Mouse (Mus musculus) gastrocnemius, adult 2 months (tissue): ENCODE measurements around the gene Ptprt. TPM values are rescaled to one million over a fixed set of nuclear protein-coding genes. Genes with fewer than 3 reads are reported as not detected.

Experiments used
- DNase-seq: peaks from one replicate; pipeline ENCODE4 v3.0.0; 2022
- H3K27ac ChIP-seq: fragments of 200-600 bp; 2 replicates; pipeline ENCODE4 v1.8.1; 2022; ENCODE audit warnings: mild to moderate bottlenecking
- H3K4me3 ChIP-seq: fragments of 200-600 bp; 2 replicates; pipeline ENCODE4 v1.8.1; 2022; ENCODE audit warnings: mild to moderate bottlenecking, moderate library complexity
- CTCF ChIP-seq: fragments of 200-600 bp; IDR thresholded peaks from 2 replicates; pipeline ENCODE4 v1.8.1; 2022; ENCODE audit warnings: antibody characterized with exemption, mild to moderate bottlenecking, moderate library complexity
- intact Hi-C: fragments of 180-260 bp; cut with DNase I; formaldehyde crosslinking; loops from one replicate; pipeline ENCODE4 v1.15.1; 2025
- total RNA-seq, 2 experiments: library from RNA; stranded (reverse); gene quantifications; 2 replicates each; pipeline ENCODE4 v1.2.3; 2021

Ptprt gene
- total RNA-seq, 2 experiments from 2014 or later, result 0.18 to 0.92 TPM

DNA sequence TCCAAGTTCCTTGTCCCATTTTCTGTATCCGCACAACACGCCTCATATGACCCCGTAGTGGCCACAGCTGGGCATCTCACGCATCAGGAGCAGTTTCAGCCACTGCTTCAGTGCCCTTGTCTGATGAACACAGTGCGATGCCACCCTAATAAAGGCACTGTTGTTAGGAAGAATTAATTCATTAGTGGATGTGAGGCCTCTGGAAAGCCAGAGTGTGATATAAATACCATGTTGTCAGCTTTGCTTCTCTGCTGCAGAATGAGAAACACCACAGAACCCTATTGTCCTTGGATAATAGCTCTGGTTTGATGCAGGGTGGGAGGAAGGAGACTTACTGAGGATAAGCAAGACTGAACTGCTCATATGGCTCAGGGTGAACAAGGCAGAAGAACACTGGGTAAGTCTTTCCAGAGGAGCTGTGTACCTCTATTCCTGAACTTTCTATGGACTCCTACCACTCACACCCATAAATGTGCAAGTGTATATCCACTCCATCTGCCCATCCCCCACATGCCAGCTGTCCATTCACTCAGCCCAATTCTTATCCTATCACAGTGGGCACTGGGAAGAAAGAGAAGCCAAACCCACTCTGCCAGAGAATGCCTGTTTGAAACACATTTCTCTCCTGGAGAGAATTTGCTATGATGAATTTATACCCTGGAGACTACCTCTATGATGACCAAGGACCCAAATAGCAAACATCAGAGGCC, 582.2 kb downstream of the Ptprt start:
- Histone ChIP-seq H3K4me3 (no peak overlapping the region), H3K27ac (no peak overlapping the region)
- intact Hi-C loops, result no loop called here
- no peak for DNase-seq
- no peak for TF ChIP-seq CTCF

DNA sequence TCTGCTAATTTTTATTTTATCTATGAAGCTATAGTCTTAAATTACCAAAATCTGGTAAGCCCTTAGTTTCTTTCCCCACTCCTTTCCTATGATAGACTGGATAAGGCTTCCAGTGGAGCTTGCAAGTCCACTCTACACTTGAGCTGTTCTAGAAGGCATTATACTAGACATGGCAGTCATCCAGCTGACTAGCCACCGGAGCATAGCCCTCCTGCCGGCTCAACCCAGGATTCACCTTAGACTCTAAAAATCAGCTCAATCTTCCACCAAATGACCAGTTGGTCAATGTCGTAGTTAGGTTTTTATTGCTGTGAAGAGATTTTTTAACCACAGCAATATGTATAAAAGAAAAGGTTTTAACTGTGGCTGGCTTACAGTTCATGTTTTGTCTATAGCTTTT, 608.1 kb downstream of the Ptprt start:
- intact Hi-C loops, result no loop called here
- TF ChIP-seq CTCF, result no peak
- DNase-seq, result no peak
- H3K27ac ChIP-seq, result no peak overlapping the region
- no peak overlapping the region for H3K4me3 ChIP-seq

DNA sequence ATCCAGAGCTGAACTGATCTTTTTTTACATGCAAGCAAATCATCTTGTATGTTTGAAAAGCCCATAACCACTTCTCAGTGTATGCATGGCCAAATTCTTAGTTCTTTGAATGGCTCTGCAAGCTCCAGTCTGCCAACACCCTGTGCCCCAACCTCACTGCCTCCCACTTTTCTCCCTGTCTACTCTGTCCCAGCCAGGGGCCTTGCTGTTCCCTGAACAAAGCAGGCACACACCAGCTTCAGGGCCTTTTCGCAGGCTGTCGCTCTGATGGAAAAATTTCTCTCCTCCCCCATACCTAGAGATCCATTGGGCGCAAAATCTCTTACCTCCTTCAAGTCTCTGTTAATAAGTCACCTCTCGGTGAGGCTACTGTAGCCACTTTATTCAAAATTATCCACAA, 610.7 kb downstream of the Ptprt start:
- Histone ChIP-seq H3K27ac (no peak overlapping the region), H3K4me3 (no peak overlapping the region)
- DNase-seq, result no peak
- TF ChIP-seq CTCF, result no peak
- intact Hi-C loops, result no loop called here

DNA sequence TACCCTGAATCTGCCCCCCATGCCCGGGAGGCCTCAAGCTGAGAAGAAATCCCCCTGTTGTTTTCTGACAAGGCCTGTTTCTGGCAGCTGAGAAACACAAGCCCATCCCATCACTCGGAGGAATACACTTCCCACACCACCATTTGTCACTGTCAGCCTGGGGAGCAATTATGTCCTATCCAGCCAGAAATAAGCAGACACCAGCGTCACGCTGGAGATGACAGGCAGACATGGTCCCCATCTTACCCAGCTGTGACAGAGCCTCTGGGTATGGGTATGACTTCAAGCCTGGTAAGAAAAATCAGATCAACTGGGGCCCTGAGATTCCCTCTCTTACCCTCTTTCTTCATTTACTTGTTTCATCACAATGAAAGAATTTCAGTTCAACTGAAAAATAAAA, 625.3 kb downstream of the Ptprt start:
- Histone ChIP-seq H3K27ac (no peak overlapping the region), H3K4me3 (no peak overlapping the region)
- TF ChIP-seq CTCF, result no peak
- no peak for DNase-seq
- intact Hi-C loops, result no loop called here

DNA sequence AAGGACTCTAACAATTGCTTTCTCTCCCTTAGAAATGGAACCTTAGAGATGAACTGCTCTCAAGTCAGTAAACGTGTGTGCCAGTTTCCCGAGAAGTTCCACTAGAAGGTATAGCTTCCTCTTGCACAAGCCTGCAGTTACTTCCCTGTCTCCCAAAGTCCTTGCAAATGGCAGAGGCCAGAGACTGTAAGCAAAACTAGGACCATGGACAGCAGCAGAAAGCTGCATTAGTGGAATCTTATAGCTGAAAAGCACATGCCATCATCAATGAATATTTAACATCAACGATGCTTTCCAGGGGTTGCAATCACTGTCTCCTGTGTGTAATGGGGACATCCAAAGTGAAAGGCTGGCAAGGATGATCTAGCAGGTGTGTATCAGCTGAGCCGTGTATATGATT, 629.3 kb downstream of the Ptprt start:
- no peak overlapping the region for H3K4me3 ChIP-seq
- H3K27ac ChIP-seq, result no peak overlapping the region
- DNase-seq, result no peak
- intact Hi-C loops, result no loop called here
- TF ChIP-seq CTCF, result no peak

DNA sequence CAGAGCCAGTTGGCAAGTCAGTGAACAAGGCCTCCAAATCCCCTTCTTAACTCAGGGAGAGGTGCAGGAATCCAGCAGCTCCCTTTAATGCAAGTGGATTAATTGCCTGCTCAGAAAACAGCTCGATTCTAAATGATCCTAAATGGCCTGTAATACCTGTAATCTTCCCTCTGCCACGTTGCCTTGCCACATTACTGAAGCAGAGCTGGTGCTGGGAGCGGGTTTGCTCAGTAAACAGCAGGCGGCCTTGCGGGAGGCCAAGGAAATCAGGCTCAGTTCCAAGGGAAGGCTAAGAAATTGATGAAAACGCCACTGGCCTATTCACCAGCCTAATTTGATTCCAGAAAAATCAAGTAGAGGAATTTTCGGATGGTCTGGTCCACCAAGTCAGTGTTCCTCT, 659.9 kb downstream of the Ptprt start:
- no peak for DNase-seq
- no peak for TF ChIP-seq CTCF
- H3K27ac ChIP-seq, result no peak overlapping the region
- H3K4me3 ChIP-seq, result no peak overlapping the region
- intact Hi-C loops, result no loop called here

- intact Hi-C loops, result no loop called here
- no peak for TF ChIP-seq CTCF
- Histone ChIP-seq H3K4me3 (no peak overlapping the region), H3K27ac (no peak overlapping the region)
- DNase-seq, result no peak
Observed at GRCm38 (mm10) chr2:161982311-161982710, 678.6 kb downstream of the Ptprt start.

DNA sequence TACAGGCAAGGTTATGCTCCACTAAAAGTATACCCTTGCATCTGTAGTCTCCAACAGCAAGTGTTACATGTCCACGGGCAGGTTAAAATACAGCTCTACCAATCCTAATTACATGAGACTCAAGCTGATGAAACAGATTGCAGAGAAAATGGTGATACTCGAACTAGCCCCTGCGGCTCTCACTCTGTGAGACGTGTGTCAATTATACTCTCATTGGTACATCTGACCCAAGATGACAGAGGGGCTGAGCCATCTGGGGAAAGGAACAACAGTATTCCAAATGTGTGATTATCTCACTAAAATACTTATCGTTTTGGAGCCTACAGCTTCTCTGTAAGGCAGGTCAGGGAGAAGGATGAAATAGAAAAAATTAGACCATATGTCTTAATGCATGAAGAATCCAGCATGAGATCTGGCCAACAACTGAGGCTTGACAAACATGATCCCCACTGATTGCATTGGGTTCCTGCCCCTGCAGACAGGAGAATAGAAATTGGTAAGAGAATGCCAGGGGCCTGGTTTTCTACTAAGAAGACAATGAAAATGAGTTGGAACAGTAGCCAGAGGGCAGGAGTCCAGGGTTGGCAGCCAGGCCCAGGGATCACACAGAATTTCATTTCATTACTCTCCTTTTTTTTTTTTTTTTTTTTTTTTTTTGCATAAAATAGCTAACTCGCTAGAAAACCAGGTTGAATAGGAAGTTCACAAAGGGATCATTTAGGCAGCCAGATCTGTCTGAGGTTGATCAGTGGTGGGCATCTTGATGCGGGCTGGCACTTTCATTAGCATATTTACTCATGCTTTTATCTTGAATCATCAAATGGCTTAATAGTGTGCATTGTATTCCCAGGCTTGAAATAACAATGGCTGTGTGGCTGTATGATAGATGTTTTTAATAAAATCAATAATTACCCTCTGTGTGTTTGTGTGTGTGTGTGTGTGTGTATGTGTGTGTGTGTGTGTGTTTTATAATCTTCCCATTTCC, 699.5 kb downstream of the Ptprt start:
- TF ChIP-seq CTCF, result no peak
- intact Hi-C loops, result no loop called here
- DNase-seq, result no peak
- no peak overlapping the region for H3K4me3 ChIP-seq
- no peak overlapping the region for H3K27ac ChIP-seq

GRCm38 (mm10) chr2:161945424-161945823, 715.5 kb downstream of the Ptprt start:
- Histone ChIP-seq H3K4me3 (no peak overlapping the region), H3K27ac (no peak overlapping the region)
- no peak for DNase-seq
- intact Hi-C loops, result no loop called here
- no peak for TF ChIP-seq CTCF

DNA sequence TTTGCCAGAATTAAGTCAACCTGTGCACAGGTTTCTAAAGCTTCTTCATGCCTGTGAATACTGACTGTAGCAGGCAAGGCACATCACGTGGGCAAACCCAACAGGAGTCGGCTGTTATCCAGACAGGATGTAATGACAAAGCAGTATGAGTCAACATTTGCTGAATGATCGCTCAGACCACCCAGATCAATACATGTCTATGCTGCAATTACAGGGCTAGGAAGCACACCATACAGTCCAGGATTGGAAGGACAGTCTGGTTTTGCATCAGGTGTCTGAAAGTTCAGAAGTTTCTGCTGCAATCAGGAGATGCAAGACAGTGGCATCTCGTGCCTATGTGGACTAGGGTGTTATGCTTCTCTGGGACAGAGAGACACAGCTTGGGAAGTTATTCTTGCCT, 716.3 kb downstream of the Ptprt start:
- H3K4me3 ChIP-seq, result no peak overlapping the region
- no peak for DNase-seq
- no peak for TF ChIP-seq CTCF
- intact Hi-C loops, result no loop called here
- no peak overlapping the region for H3K27ac ChIP-seq

DNA sequence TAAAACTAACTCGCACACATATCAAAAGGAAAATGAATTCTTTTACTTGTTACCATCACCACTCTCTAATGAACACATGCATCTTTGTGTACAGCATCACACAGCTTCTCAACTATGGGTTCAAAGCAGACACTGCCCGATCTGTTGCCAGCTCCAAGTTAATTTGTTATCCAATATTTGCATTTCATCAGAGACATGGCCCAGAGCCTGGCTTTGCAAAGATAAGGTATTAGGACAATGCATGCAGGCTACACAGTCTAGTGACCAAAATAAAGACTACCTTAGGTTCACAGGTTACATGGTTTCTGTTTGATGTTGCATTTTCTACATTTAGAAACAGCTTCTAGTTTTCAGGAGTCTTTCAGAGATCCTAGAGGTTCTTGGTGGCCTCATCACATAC, 719.0 kb downstream of the Ptprt start:
- no peak for DNase-seq
- TF ChIP-seq CTCF, result no peak
- intact Hi-C loops, result no loop called here
- H3K27ac ChIP-seq, result no peak overlapping the region
- no peak overlapping the region for H3K4me3 ChIP-seq

DNA sequence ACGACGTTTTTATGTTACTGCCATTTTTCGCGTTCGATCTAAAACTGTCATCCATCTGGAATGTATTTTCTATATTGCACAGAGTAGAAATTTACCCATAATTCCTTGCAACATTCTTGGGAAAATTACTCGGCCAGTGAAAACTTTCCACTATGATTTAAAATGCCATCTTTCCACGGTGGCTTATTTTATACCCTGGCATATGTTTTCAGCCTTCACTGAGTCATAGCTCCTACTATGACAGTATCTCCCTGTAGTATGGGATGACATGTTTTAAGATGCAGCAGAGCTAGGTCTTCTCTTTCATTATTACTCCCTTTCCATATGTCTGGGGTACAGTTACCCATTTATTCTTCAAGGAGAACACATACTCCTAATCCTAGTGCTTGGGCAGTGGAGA, 753.7 kb downstream of the Ptprt start:
- no peak for TF ChIP-seq CTCF
- H3K27ac ChIP-seq, result no peak overlapping the region
- no peak for DNase-seq
- intact Hi-C loops, result no loop called here
- no peak overlapping the region for H3K4me3 ChIP-seq

DNA sequence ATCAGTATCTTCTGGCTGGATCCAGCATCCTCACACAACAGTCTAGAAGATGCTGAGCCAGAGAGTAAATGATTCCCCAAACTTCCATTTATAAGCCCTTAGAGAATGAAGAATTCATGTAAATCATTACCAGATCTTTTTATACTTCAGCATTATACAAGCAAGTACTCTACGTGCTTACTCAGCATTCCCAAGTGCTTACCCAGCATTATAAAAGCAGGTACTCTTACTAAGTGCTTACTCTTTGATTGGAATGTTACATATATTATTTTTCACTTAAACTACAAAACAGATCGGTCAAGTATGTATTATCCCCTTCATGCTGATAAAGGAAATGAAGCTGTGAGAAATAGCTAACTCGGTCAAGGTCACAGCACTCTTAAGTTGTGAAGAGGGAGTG, 758.8 kb downstream of the Ptprt start:
- no peak overlapping the region for H3K4me3 ChIP-seq
- no peak overlapping the region for H3K27ac ChIP-seq
- TF ChIP-seq CTCF, result no peak
- intact Hi-C loops, result no loop called here
- DNase-seq, result no peak
